In genomic region chr4:96590911-96591790, GRCm38 (mm10) we compare ENCODE assay signal across 8 mouse cellular contexts. TPM values are rescaled to one million over a fixed set of nuclear protein-coding genes. Genes with fewer than 3 reads are reported as not detected.
A peak's percentile ranks its signal among the peaks of the same experiment; 100 is the strongest.
DNase-seq lines count a peak whose midpoint lies in the region; ATAC-seq and TF ChIP-seq lines count a peak whose summit lies in the region.

Gene Cyp2j9 (minus strand): TSS chr4:96591578.

- 7% methylated on average over 18 of the region's 18 CpGs for WGBS in forebrain, embryonic 10.5 days
- WGBS in heart, embryonic 13.5 days: 2% methylated on average over 18 of the region's 18 CpGs
- WGBS in kidney, postnatal 0 days: 6% methylated on average over 18 of the region's 18 CpGs
- 5% methylated on average over 18 of the region's 18 CpGs for WGBS in liver, embryonic 14.5 days (ENCODE audit: insufficient replicate concordance)
- 12% methylated on average over 18 of the region's 18 CpGs for WGBS in neural tube, embryonic 11.5 days

- TF ChIP-seq CTCF in kidney, postnatal 0 days (IDR thresholded peaks at IDR 0.05; ENCODE audit: low read depth): no peak
- TF ChIP-seq CTCF in liver, embryonic 14.5 days (IDR thresholded peaks at IDR 0.05; ENCODE audit: low read depth): no peak

- no peak for TF ChIP-seq EP300 in liver, embryonic 14.5 days (IDR thresholded peaks at IDR 0.05; ENCODE audit: low read depth)

- no peaks in the 10 kb centered on the region for H3K9me3 ChIP-seq in forebrain, embryonic 10.5 days
- H3K9me3 ChIP-seq in heart, embryonic 13.5 days: no peaks in the 10 kb centered on the region
- no peaks in the 10 kb centered on the region for H3K9me3 ChIP-seq in kidney, postnatal 0 days (replicated peaks; ENCODE audit: low read length)
- H3K9me3 ChIP-seq in liver, embryonic 14.5 days (ENCODE audit: control insufficient read depth, low read length): no peaks in the 10 kb centered on the region
- H3K9me3 ChIP-seq in neural tube, embryonic 11.5 days (ENCODE audit: control insufficient read depth, low read length): no peaks in the 10 kb centered on the region

- peaks cover 13% of the 10 kb centered on the region for H3K4me1 ChIP-seq in forebrain, embryonic 10.5 days
- H3K4me1 ChIP-seq in heart, embryonic 13.5 days: peaks cover 14% of the 10 kb centered on the region
- 0 out of 2 replicates have a peak, but pooled peaks cover 4% of the 10 kb centered on the region for H3K4me1 ChIP-seq in kidney, postnatal 0 days (replicated peaks; ENCODE audit: insufficient read depth, low read length)
- no peaks in the 10 kb centered on the region for H3K4me1 ChIP-seq in liver, embryonic 14.5 days (replicated peaks; ENCODE audit: control insufficient read depth in 2 of 2, insufficient read depth in 2 of 2, low read length in 1 of 2)
- H3K4me1 ChIP-seq in neural tube, embryonic 11.5 days (ENCODE audit: control insufficient read depth, insufficient read depth, low read length): no peaks in the 10 kb centered on the region

- H3K4me2 ChIP-seq in heart, embryonic 13.5 days: peak within 1 kb of the TSS; percentile 81
- peak within 1 kb of the TSS; percentile 78 for H3K4me2 ChIP-seq in kidney, postnatal 0 days (ENCODE audit: low read length)
- peak within 1 kb of the TSS; percentile 38 for H3K4me2 ChIP-seq in liver, embryonic 14.5 days (ENCODE audit: low read depth)
- peak within 1 kb of the TSS; percentile 45 for H3K4me2 ChIP-seq in neural tube, embryonic 11.5 days (ENCODE audit: low read depth)

- peak; percentile 58; the same call in 1 of the 2 replicates for ATAC-seq in heart, embryonic 13.5 days (ENCODE audit: extremely low read depth, insufficient number of reproducible peaks, low FRiP score, low TSS enrichment)
- ATAC-seq in kidney, postnatal 0 days (replicated peaks; ENCODE audit: low FRiP score, low read depth): peak; percentile 95
- no peak for ATAC-seq in liver, embryonic 14.5 days (ENCODE audit: insufficient read depth)
- ATAC-seq in neural tube, embryonic 11.5 days (ENCODE audit: insufficient read depth, low FRiP score, low TSS enrichment): peak; percentile 58; the same call in 1 of the 2 replicates

- peak within 1 kb of the TSS; percentile 50 for H3K4me3 ChIP-seq in forebrain, embryonic 10.5 days
- peak within 1 kb of the TSS; percentile 55 for H3K4me3 ChIP-seq in heart, embryonic 13.5 days
- peak within 1 kb of the TSS; percentile 45 for H3K4me3 ChIP-seq in kidney, postnatal 0 days (replicated peaks; ENCODE audit: low read depth, low read length)
- H3K4me3 ChIP-seq in liver, embryonic 14.5 days (ENCODE audit: insufficient read depth in 1 of 2, low read depth in 2 of 2, low read length in 2 of 2): peak within 1 kb of the TSS in 1 of 2 experiments; percentile 27; a peak in 2 of 4 replicates
- H3K4me3 ChIP-seq in neural tube, embryonic 11.5 days (ENCODE audit: low read depth, low read length): peak within 1 kb of the TSS; percentile 19; the same call in 1 of the 2 replicates

- DNase-seq in urinary bladder, adult 18-20 months (ENCODE audit: low spot score in 2 of 2): peak; percentile 64 to 79
- no peak for DNase-seq in urinary bladder, postnatal 10 days (ENCODE audit: low spot score)
- DNase-seq in forebrain, embryonic 10.5 days (ENCODE audit: extremely low spot score, low spot score): peak; percentile 49
- peak; percentile 94 for DNase-seq in kidney, postnatal 0 days (ENCODE audit: low spot score)
- DNase-seq in liver, embryonic 14.5 days (ENCODE audit: low read depth in 3 of 3, low spot score in 3 of 3): peak in 1 of 3 experiments; percentile 2
- peak; percentile 37 for DNase-seq in neural tube, embryonic 11.5 days (ENCODE audit: low spot score)
- DNase-seq in thymus, postnatal 14 days: peak; percentile 5

- H3K36me3 ChIP-seq in forebrain, embryonic 10.5 days (replicated peaks): no peaks in the 10 kb centered on the region
- H3K36me3 ChIP-seq in heart, embryonic 13.5 days: no peaks in the 10 kb centered on the region
- no peaks in the 10 kb centered on the region for H3K36me3 ChIP-seq in kidney, postnatal 0 days (ENCODE audit: insufficient read depth, low read length)
- H3K36me3 ChIP-seq in liver, embryonic 14.5 days (replicated peaks; ENCODE audit: control insufficient read depth, insufficient read depth, low read depth): no peaks in the 10 kb centered on the region
- H3K36me3 ChIP-seq in neural tube, embryonic 11.5 days (ENCODE audit: control insufficient read depth, insufficient read depth, low read length): no peaks in the 10 kb centered on the region

- H3K9ac ChIP-seq in heart, embryonic 13.5 days: peak within 1 kb of the TSS; percentile 75
- peak within 1 kb of the TSS; percentile 65 for H3K9ac ChIP-seq in kidney, postnatal 0 days (ENCODE audit: low read depth, low read length)
- no peak within 1 kb of the TSS for H3K9ac ChIP-seq in liver, embryonic 14.5 days (replicated peaks)
- H3K9ac ChIP-seq in neural tube, embryonic 11.5 days (ENCODE audit: low read length): peak within 1 kb of the TSS; percentile 29; the same call in 1 of the 2 replicates

- H3K27ac ChIP-seq in forebrain, embryonic 10.5 days: peak within 1 kb of the TSS; percentile 80
- H3K27ac ChIP-seq in heart, embryonic 13.5 days (replicated peaks): peak within 1 kb of the TSS; percentile 68
- H3K27ac ChIP-seq in kidney, postnatal 0 days: peak within 1 kb of the TSS; percentile 80
- no peak within 1 kb of the TSS for H3K27ac ChIP-seq in liver, embryonic 14.5 days
- H3K27ac ChIP-seq in neural tube, embryonic 11.5 days (ENCODE audit: low read depth, low read length): no peak within 1 kb of the TSS

- H3K27me3 ChIP-seq in forebrain, embryonic 10.5 days (ENCODE audit: poor library complexity, severe bottlenecking): no peaks in the 10 kb centered on the region
- no peaks in the 10 kb centered on the region for H3K27me3 ChIP-seq in heart, embryonic 13.5 days (replicated peaks)
- H3K27me3 ChIP-seq in kidney, postnatal 0 days (ENCODE audit: insufficient read depth, low read length): no peaks in the 10 kb centered on the region
- no peaks in the 10 kb centered on the region for H3K27me3 ChIP-seq in liver, embryonic 14.5 days (ENCODE audit: control insufficient read depth, insufficient read depth, low read length)
- no peaks in the 10 kb centered on the region for H3K27me3 ChIP-seq in neural tube, embryonic 11.5 days (ENCODE audit: control insufficient read depth, insufficient read depth, low read length)

RNA-seq across cellular contexts. Expression of gene Cyp2j9, which starts in this region (rescaled TPM):
- polyA plus RNA-seq in forebrain, embryonic 10.5 days (2016; fragmentation: Nextera tagmentation; extraction: Ambion mirVana): 0.68 and 1.2 TPM in 2 replicates
- 0.63 and 1.0 TPM in 2 replicates for polyA plus RNA-seq in heart, embryonic 13.5 days (2015; fragmentation: Nextera tagmentation; extraction: Ambion mirVana)
- 8.9 and 10.1 TPM in 2 replicates for polyA plus RNA-seq in kidney, postnatal 0 days (2015; fragmentation: Nextera tagmentation; extraction: Ambion mirVana)
- 0.09 TPM in 2 replicates for polyA plus RNA-seq in liver, embryonic 14.5 days (2012; rRNA removed)
- polyA plus RNA-seq in liver, embryonic 14.5 days (2014; fragmentation: Nextera tagmentation; extraction: Ambion mirVana): 0.22 TPM in 1 of 2 replicates, not detected in the other
- 0.95 and 1.2 TPM in 2 replicates for polyA plus RNA-seq in neural tube, embryonic 11.5 days (2014; fragmentation: Nextera tagmentation; extraction: Ambion mirVana)

Comparison
In these comparisons a context has a peak if more than half of its experiments do, and no peak if none do; other contexts are left out.
1. H3K27ac ChIP-seq: peak in forebrain, embryonic 10.5 days (single experiment), heart, embryonic 13.5 days (single experiment) and kidney, postnatal 0 days (single experiment); none in liver, embryonic 14.5 days (single experiment) and neural tube, embryonic 11.5 days (single experiment).
2. Peak in every context shown above with its lines, with median percentiles within 50 percentile points of each other: H3K4me2 ChIP-seq.